Mouse (Mus musculus) heart, postnatal 10 days (tissue): ENCODE data around the gene Trim45. TPM values are rescaled to one million over a fixed set of nuclear protein-coding genes. Genes with fewer than 3 reads are reported as not detected.

Experiments
- DNase-seq, 2 experiments: peaks; one replicate each; pipeline ENCODE4 v3.0.0; 2021
- intact Hi-C: fragments of 180-260 bp; cut with DNase I; formaldehyde crosslinking; loops from one replicate; pipeline ENCODE4 v1.15.1; 2025
- total RNA-seq, 2 experiments: library from RNA; stranded (reverse); gene quantifications; 2 replicates each; pipeline ENCODE4 v1.2.3; 2021

Trim45 gene
- total RNA-seq: 10 to 100 TPM; 10.7 to 11.1 TPM

DNA sequence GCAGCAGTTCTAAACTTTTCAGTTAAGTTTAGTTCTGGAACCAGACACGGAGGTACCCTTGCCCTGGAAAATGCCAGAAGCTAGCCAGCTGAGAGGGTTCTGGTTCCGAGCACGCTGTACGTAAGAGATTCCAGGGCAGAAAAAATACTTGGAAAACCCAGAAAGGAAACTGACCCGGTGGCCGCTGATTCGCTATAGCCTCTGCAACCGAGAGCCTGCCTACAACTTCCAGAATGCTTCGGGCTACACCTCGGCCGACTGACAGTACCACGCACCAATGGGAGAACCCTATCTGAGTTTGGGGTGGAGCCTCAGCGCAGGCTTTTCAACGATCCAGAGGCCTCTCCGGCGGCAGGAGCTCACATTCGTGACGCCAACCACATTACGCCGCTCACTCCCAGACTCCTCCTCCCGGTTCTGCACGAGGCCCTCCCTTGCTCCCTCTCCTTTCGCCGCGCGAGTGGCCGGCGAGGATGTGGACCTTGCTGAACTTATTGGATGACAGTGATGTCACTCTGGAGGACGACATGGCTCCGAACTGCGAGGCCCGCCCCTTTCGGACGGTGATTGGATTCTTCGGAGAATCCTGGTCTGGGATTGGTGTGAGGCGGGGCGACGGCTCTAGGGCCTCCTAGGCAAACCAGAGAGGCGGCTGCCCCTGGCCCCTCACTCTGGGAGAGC, at the start of gene Trim45:
TSS of gene Trim45 (plus strand) at position 378 of the 681 bp plus-strand sequence.
- intact Hi-C loops: loop anchor here (2.0 kb wide), 1 partner anchor 45 kb away; no protein-coding TSS in a partner anchor
- DNase-seq: peak; percentile 99 to 100

GRCm38 (mm10) chr3:100877057-100877456, 44.9 kb upstream of the Trim45 start:
- intact Hi-C loops: no loop called here
- DNase-seq: no peak

DNA sequence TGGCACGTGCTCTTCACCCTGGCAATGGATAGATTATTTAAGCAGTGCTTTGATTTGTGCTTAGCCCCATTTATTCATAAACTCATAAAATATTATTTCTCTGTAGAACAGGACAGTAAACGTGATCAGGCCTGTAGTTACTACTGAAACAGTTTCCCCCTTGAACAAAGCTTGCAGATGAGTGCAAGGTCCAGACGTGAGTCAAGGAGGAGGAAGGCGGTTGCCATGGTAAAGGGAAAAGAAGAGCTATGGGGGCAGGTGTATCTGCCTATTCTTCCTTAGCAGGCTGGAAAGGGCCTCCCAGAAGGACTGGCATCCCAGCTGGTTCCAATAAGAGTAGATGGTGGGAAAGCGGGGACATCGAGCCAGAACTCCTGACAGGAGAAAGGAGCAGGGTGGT, 40.6 kb upstream of the Trim45 start:
- DNase-seq: no peak
- intact Hi-C loops: no loop called here

DNA sequence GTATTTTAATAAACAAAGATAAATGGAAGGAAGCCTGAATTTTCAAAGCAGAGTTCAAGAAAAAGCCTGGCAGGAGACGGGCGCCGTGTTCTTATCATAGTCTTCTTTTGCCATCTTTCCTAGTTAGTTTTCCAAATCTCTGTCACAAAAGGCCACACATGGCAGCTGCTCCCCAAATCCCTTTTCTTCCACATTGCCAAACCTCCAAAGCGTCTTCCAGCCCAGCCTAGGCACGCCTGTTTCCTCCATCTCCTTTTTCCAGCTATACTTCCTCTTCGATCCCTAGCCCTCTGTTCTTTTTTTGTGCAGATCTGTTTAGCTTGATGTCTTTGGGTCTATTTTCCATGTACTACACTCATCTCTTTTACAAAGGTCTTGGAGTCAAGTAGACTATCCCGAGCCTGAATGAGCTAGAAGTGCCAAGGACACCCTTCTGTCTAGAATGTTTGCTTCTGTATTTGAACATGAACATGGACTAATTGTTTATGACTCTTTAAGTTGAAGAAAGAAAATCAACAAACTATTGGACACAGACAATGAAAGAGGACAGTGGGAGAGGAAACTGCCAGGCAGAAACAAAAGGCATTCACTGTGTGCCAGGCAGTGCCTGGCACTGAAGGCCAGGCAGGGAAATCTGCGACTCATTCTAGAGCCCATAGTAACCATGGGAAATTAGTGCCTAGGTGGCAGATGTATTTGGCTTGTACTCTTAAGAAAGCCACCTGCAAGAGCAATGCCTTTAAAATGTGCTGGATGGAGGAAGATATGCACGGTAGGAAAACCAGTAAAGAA, 40.0 kb upstream of the Trim45 start:
- DNase-seq: no peak
- intact Hi-C loops: no loop called here

DNA sequence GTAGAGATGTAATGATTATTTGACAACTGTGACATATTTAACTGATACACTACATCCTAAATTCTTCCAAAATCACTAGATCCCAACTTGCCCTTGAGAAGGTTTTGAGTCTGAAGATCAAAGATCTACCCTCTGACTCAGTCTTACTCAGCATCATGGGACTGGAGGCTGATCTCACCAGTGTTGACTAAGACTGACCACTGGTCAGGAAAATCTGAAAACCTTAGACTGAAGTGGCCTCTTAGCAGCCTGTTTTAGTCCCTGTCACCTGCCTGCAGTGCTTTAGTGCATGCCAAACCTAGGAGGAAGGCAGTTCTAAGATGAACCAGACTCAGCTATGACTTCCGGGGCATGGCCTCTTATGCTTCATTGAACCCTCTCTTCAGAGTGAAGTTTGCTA, 32.8 kb upstream of the Trim45 start:
- intact Hi-C loops: no loop called here

DNA sequence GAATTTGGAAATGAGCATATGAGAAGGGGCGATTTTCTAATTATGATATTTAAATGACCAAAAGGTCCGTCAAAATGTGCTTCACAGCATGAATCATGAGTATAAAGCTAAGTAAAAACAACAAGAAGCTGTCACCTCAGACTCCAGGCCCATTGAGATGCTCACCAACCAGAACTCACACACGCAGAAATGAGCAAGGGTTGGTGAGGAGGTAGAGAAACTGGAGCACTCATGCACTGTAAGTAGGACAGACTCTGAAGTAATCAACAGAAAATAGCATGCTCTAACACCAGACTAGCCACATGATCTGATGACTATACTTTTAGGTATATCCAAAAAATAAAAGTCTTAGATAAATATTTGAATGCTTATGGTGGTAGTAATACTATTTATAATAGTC, 31.6 kb upstream of the Trim45 start:
- intact Hi-C loops: no loop called here
- DNase-seq: no peak

More for the DNA sequence above, 32.8 kb upstream of the Trim45 start:
- DNase-seq: no peak

GRCm38 (mm10) chr3:100892383-100893335, 29.3 kb upstream of the Trim45 start:
- no peak for DNase-seq
- intact Hi-C loops: no loop called here

- intact Hi-C loops: no loop called here
- no peak for DNase-seq
These were observed 26.5 kb upstream of the Trim45 start for GRCm38 (mm10) chr3:100895500-100895899.

DNA sequence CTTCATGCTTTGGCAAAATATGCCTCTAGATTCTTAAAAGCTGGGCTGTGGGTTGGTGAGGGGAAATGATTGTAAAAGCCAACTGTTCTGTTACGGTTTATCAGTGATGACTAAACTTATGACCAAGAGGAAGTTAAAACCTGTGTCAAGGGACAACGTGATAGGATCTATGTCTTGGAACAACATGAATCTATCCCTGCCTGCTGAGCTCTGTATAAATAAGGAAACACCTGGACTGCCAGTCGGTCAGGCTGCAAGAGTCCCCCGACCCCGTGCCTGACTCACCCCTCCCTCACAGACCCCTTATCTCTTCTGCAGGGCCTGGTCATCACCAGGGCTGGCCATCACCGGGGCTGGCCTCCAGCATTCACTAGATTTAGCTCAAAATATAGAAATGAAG, 15.9 kb upstream of the Trim45 start:
- intact Hi-C loops: loop anchor here (5.0 kb wide), 1 partner anchor 139 kb away; no protein-coding TSS in a partner anchor
- DNase-seq: no peak

DNA sequence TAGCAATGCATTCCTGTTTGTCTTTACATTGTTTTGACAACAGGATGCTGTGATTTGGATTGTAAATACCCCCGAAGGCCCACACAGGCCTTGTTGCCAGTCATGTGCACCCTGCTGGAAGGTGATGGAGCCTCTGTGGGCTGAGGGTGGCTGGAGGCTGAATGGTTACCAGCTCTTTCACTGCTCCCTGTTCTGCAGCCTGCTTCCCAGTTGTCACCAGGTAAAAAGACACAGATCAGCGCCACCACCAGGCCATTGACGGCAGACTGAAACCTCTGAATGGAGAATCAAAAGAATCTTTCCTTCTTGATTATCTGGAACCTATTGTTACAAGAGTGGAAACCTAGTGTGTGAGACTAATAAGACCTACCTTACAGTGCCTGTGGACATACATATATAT, 15.1 kb upstream of the Trim45 start:
- intact Hi-C loops: loop anchor here (5.0 kb wide), 1 partner anchor 140 kb away; no protein-coding TSS in a partner anchor
- peak in 1 of 2 experiments; percentile 24 for DNase-seq

DNA sequence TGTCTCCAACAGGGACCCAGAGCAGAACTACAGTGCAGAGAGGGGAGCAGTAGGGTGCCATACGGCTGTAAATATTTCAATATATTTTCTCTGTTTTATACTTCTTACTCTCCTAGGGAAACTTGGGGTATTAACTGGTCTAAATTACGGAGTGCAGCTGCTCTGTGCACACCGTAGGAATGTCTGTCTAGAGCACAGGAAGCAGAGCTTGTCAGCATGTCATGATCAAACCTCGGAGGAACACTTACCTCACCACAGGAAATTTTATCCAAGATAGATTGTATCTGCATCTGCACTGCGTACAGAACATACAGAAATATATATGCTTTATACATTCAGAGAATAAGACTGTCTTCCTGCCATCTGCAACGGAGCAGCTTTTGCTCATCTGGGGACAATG, 13.4 kb upstream of the Trim45 start:
- intact Hi-C loops: loop anchor here (5.0 kb wide), 1 partner anchor 141 kb away; no protein-coding TSS in a partner anchor
- no peak for DNase-seq

DNA sequence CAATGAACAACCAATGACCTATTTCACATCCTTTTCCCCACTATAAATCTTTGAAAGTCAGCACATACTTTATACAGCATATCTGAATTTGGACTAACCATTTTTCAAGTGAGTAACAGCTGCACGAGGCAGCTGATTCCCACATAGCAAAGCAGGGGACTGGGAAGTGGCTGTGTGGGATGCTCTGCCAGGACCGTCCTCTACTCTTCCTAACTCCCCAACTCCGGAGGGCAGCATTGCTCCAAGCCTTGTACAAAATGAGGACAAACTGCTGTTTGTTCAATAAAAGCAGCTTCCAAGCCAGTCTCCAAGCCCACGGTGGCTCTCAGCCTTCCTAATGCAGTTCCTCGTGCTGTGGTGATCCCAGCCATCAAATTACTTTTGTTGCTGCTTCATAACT, 11.4 kb upstream of the Trim45 start:
- intact Hi-C loops: no loop called here
- DNase-seq: no peak

DNA sequence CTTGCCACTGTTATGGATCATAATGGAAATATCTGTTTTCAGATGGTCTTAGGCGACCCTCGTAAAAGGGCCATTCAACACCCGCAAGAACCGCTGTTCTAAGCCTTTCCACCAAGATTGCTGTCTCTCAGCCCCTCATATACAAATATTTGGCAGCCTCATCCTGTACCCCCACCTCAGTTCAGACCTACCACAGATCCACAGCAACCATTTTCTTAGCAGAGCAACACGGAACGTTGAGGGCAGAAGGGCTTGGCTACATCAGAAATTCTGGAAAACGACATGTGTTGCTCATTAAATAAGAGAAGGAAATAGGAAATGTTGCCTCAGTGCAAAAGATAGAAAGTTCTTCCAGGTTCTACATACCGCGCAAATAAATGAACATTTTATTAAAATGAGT, 11.0 kb upstream of the Trim45 start:
- intact Hi-C loops: no loop called here
- no peak for DNase-seq

GRCm38 (mm10) chr3:100911498-100912213, 10.3 kb upstream of the Trim45 start:
- DNase-seq: no peak
- intact Hi-C loops: no loop called here

- peak; percentile 32 to 59 for DNase-seq
- intact Hi-C loops: loop anchor here (2.0 to 5.0 kb wide), 2 partner anchors 52 to 380 kb away; partner anchors contain the start of gene Ttf2
These were observed 5.2 kb upstream of the Trim45 start for GRCm38 (mm10) chr3:100916844-100917243.

- intact Hi-C loops: no loop called here
These were observed 1.3 kb upstream of the Trim45 start for GRCm38 (mm10) chr3:100920611-100921140.

GRCm38 (mm10) chr3:100922506-100923375, 739 bp downstream of the Trim45 start:
- intact Hi-C loops: loop anchor here (2.0 kb wide), 1 partner anchor 44 kb away; no protein-coding TSS in a partner anchor
- DNase-seq: peak; percentile 14 to 17

More at GRCm38 (mm10) chr3:100920611-100921140, 1.3 kb upstream of the Trim45 start:
- DNase-seq: no peak

DNA sequence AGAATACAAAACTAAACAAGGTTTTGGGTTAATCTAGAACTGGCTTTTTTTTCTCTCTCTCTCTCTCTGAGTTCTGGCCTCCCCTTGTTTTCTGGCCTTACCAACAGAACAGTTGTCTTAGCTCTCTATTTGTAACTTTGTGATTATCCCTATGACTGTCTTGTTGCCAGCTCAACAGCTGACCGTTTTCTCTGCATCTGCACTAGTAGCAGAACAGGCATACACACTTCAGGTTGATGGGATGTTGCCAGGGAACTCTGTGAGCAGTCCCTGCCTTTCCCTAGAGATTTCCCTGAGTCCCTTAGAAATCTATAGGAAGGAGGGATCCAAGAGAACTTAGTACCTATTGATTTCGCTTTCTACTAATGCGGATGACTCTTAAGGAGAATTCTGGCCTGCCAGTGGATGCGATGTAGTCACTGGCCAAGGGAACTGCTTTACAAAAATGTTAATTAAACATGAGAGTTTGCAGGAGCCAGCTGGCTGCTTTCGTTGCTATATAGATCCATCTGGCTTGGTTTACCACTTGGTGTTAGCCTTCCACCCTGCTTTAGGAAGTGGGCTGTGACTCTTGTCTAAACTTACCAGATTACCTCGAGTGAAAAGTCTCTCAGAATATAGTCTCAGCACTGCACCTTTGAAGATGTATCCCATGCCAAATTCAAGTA, 2.2 kb downstream of the Trim45 start:
- intact Hi-C loops: no loop called here
- peak; percentile 55 to 69 for DNase-seq
